Mouse (Mus musculus) megakaryocyte, embryonic 14.5 days (primary cell): ENCODE measurements around the gene Cacng5.

Experiments
- FLI1 ChIP-seq: IDR thresholded peaks from 2 replicates; pipeline ENCODE4 v1.6.1; 2012; ENCODE audit warnings: low read length, inconsistent platforms, mixed read lengths
- GATA1 ChIP-seq: IDR thresholded peaks from 3 replicates; pipeline ENCODE4 v1.6.1; 2012; ENCODE audit warnings: mixed read lengths, low read length, inconsistent platforms, borderline replicate concordance

DNA sequence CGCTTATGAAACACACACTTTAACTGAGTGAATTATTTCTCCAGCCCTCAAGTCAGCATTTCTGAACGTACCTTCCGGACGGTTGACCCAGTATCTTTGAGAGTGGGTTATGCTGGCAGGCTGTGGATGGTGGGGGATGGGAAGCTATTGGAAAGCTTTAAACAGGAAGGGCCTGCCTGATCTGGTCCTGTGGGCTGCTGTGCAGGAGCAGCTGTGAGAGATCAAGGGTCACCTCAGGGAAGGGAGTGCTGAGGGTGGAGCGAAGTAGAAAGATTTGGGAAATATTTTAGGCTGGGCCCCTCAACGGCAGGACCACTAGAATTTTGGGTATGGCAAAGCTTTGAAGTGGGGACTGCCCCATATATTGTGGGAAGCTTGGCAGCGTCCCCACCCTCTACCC is 16.9 kb upstream of the Cacng5 start:
- TF ChIP-seq GATA1 (no peak), FLI1 (no peak)
